Mouse (Mus musculus) kidney, embryonic 14.5 days (tissue): ENCODE results near the gene Adh1. TPM values are rescaled to one million over a fixed set of nuclear protein-coding genes. Genes with fewer than 3 reads are reported as not detected.

Experiments used
- ATAC-seq: fragments of 200-750 bp; cut with Nextera tagmentation; 2 replicates; pipeline ENCODE4 v1.8.0; 2017; ENCODE audit warnings: moderate number of reproducible peaks, mild to moderate bottlenecking, moderate TSS enrichment, moderate library complexity; ENCODE audit not compliant: low FRiP score, low TSS enrichment
- H3K27ac ChIP-seq: fragments of 300-500 bp; sonication (generic); 2 replicates; pipeline ENCODE4 v1.5.1; 2014; ENCODE audit warnings: low read depth, mild to moderate bottlenecking, low read length, moderate library complexity, mixed read lengths
- H3K27me3 ChIP-seq: fragments of 300-500 bp; sonication (generic); 2 replicates; pipeline ENCODE4 v1.6.1; 2014; ENCODE audit warnings: mild to moderate bottlenecking, low read length; ENCODE audit not compliant: control insufficient read depth, insufficient read depth
- H3K36me3 ChIP-seq: fragments of 300-500 bp; sonication (generic); 2 replicates; pipeline ENCODE4 v1.6.1; 2014; ENCODE audit warnings: low read length, mixed read lengths; ENCODE audit not compliant: control insufficient read depth, insufficient read depth
- H3K4me1 ChIP-seq: fragments of 300-500 bp; sonication (generic); 2 replicates; pipeline ENCODE4 v1.6.1; 2014; ENCODE audit warnings: low read length, mixed read lengths; ENCODE audit not compliant: control insufficient read depth, insufficient read depth
- H3K4me2 ChIP-seq: fragments of 300-500 bp; sonication (generic); replicated peaks from 2 replicates; pipeline ENCODE4 v1.6.1; 2014; ENCODE audit warnings: low read depth, mild to moderate bottlenecking, low read length
- H3K4me3 ChIP-seq: fragments of 300-500 bp; sonication (generic); 2 replicates; pipeline ENCODE4 v1.5.1; 2014; ENCODE audit warnings: mild to moderate bottlenecking, low read length
- H3K9ac ChIP-seq: fragments of 300-500 bp; sonication (generic); 2 replicates; pipeline ENCODE4 v1.6.1; 2014; ENCODE audit warnings: low read depth, mild to moderate bottlenecking, low read length, moderate library complexity
- H3K9me3 ChIP-seq: fragments of 300-500 bp; sonication (generic); 2 replicates; pipeline ENCODE4 v1.6.1; 2016; ENCODE audit warnings: low read length; ENCODE audit not compliant: control insufficient read depth
- WGBS: fragments of 180-500 bp; shearing (Covaris S2); extraction: QIAGEN DNeasy Blood & Tissue Kit; methylation state at CpG from one replicate; pipeline ENCODE4 v1.1.7; 2014; 5-methylcytosine and 5-hydroxymethylcytosine counted together
- polyA plus RNA-seq: library from polyadenylated mRNA; unstranded; fragments of >200 nt; fragmentation: Nextera tagmentation; extraction: Ambion mirVana; gene quantifications from 2 replicates; pipeline ENCODE4 v1.2.1, GENCODE M21; 2014

Gene Adh1
- polyA plus RNA-seq, 1 experiment from 2014 or later: 20.4 TPM

- WGBS: 75% methylated on average over 4 of the region's 4 CpGs
- Histone ChIP-seq H3K27ac (no peak overlapping the region), H3K9ac (no peak overlapping the region), H3K4me2 (no peak overlapping the region), H3K36me3 (no peaks in the 10 kb centered on the region), H3K4me1 (no peaks in the 10 kb centered on the region), H3K27me3 (no peaks in the 10 kb centered on the region), H3K9me3 (no peaks in the 10 kb centered on the region), H3K4me3 (no peak overlapping the region)
- ATAC-seq: no peak
Observed at GRCm38 (mm10) chr3:138334320-138334719, 73.5 kb downstream of the Adh1 start.

DNA sequence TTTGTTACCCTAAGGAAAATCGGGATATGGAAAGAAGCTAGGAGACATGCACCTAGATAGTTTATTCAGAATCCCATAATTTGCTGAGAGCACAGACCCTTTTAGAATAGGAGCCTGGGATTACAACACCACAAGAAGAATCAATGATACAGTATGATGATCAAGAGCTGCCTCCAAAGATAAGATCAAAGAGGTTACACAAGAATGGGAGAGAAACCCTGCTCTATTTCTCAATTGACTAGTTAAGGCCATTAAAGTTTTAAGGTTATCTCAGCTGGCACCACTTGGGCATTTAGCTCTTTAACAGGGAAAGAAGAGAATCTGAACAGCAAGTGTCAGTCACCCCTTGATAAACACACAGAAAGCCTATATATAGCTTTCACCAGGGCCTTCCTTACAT, 74.8 kb downstream of the Adh1 start:
- no peak for ATAC-seq
- WGBS: 78% methylated on average over 1 of the region's 1 CpGs
- no peak overlapping the region for H3K27ac ChIP-seq
- no peaks in the 10 kb centered on the region for H3K36me3 ChIP-seq
- H3K9ac ChIP-seq: no peak overlapping the region
- H3K27me3 ChIP-seq: no peaks in the 10 kb centered on the region
- no peaks in the 10 kb centered on the region for H3K4me1 ChIP-seq
- no peaks in the 10 kb centered on the region for H3K9me3 ChIP-seq
- no peak overlapping the region for H3K4me2 ChIP-seq
- no peak overlapping the region for H3K4me3 ChIP-seq

- no peak overlapping the region for H3K4me3 ChIP-seq
- 55% methylated on average over 3 of the region's 3 CpGs for WGBS
Observed at GRCm38 (mm10) chr3:138336104-138336754, 75.4 kb downstream of the Adh1 start.

More at GRCm38 (mm10) chr3:138336104-138336754, 75.4 kb downstream of the Adh1 start:
- H3K27ac ChIP-seq: no peak overlapping the region
- no peaks in the 10 kb centered on the region for H3K9me3 ChIP-seq
- no peak overlapping the region for H3K4me2 ChIP-seq
- ATAC-seq: no peak
- no peaks in the 10 kb centered on the region for H3K4me1 ChIP-seq
- H3K36me3 ChIP-seq: no peaks in the 10 kb centered on the region
- no peaks in the 10 kb centered on the region for H3K27me3 ChIP-seq
- no peak overlapping the region for H3K9ac ChIP-seq

Other genes with a start within 250 kb of the Adh1 start
- gene 1110002E22Rik, start 195.9 kb upstream of the Adh1 start, polyA plus RNA-seq: 0.38 and 0.39 TPM in 2 replicates
- 0.22 and 0.24 TPM in 2 replicates for gene Gm5105, start 193.6 kb upstream of the Adh1 start, polyA plus RNA-seq
- gene Trmt10a, start 117.5 kb upstream of the Adh1 start, polyA plus RNA-seq: 15.7 and 15.8 TPM in 2 replicates
- gene Mttp, start 116.0 kb upstream of the Adh1 start, polyA plus RNA-seq: 7.5 and 7.6 TPM in 2 replicates
- 0.11 and 0.12 TPM in 2 replicates for gene 4930579F01Rik, start 67.2 kb upstream of the Adh1 start, polyA plus RNA-seq
- 0.46 TPM in 1 of 2 replicates, not detected in the other for gene Adh7, start 43.2 kb upstream of the Adh1 start, polyA plus RNA-seq
- gene Adh6a, start 52.3 kb downstream of the Adh1 start, polyA plus RNA-seq: not detected in 2 replicates
- gene Adh6b, start 80.8 kb downstream of the Adh1 start, polyA plus RNA-seq: 0.14 and 0.46 TPM in 2 replicates
- gene Adh4, start 154.5 kb downstream of the Adh1 start, polyA plus RNA-seq: not detected in 2 replicates
- gene Adh5, start 182.1 kb downstream of the Adh1 start, polyA plus RNA-seq: 256 and 266 TPM in 2 replicates
- 35.3 and 54.0 TPM in 2 replicates for gene Metap1, start 228.5 kb downstream of the Adh1 start, polyA plus RNA-seq